Mouse (Mus musculus): ENCODE measurements at regions not wholly inside any gene's neighbourhood (a gene's known extent, or its start where the extent isn't known, plus 50 kb on each side); places are given as distances from the start of the nearest gene placed in this dataset.

GRCm38 (mm10) chr4:64723296-64723695, 400.7 kb upstream of the Pappa start:
- ATAC-seq: no peak
- H3K4me2 ChIP-seq: no peak overlapping the region
- no peak overlapping the region for H3K4me3 ChIP-seq
- no peaks in the 10 kb centered on the region for H3K9me3 ChIP-seq (replicated peaks)
- H3K27me3 ChIP-seq (replicated peaks): no peaks in the 10 kb centered on the region
- no peaks in the 10 kb centered on the region for H3K36me3 ChIP-seq
- 66% methylated on average over 3 of the region's 3 CpGs for WGBS (ENCODE audit: insufficient replicate concordance)
- no peak overlapping the region for H3K27ac ChIP-seq
- no peak overlapping the region for H3K9ac ChIP-seq
- no peaks in the 10 kb centered on the region for H3K4me1 ChIP-seq

DNA sequence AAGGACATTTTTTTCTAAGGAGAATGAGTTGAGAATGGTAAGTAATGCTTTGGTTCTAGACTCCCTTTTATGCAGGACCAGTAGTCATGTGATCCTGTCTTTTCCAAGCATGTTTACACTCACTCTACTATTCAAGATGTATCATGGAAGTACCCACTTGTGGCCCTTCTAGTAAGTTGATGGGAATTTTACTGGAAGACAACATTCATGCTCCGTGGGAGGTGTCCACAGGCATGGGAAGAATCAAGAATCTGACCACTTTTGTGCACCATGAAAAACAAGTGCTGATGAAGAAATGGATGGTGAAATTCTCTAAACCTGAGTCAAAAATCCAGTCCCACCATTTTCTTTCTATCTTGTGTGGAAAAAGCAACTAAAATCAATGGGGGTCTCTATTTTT, 399.1 kb upstream of the Pappa start:
- 32% methylated on average over 1 of the region's 1 CpGs for WGBS (ENCODE audit: insufficient replicate concordance)
- H3K27ac ChIP-seq: no peak overlapping the region
- no peaks in the 10 kb centered on the region for H3K4me1 ChIP-seq
- H3K4me3 ChIP-seq: no peak overlapping the region
- H3K9ac ChIP-seq: no peak overlapping the region
- H3K4me2 ChIP-seq: no peak overlapping the region
- no peaks in the 10 kb centered on the region for H3K27me3 ChIP-seq (replicated peaks)
- ATAC-seq: no peak
- no peaks in the 10 kb centered on the region for H3K9me3 ChIP-seq (replicated peaks)
- no peaks in the 10 kb centered on the region for H3K36me3 ChIP-seq

DNA sequence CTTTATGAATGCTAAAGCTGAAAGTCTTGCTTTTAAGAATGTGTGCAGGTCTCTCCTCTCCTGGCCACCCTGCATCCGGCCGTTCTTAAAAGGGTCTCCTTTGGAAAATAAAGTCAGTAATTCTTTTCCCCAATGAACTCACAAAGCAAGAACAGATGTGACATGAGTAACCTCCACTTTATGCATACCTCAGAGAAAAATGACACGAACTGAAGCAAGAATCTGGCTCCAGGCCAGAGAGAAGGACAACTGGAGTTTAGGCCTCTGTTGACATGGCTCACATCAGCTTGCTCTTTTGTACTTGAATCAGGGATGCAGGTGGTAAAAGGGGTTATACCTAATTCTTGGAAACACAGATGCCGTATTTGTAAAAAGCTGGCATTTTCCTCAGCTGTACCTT, 368.0 kb upstream of the Pappa start:
- ATAC-seq: no peak
- Histone ChIP-seq H3K9me3 (replicated peaks) (no peaks in the 10 kb centered on the region), H3K36me3 (no peaks in the 10 kb centered on the region), H3K4me1 (no peaks in the 10 kb centered on the region), H3K27me3 (replicated peaks) (no peaks in the 10 kb centered on the region), H3K4me2 (no peak overlapping the region), H3K9ac (no peak overlapping the region), H3K27ac (no peak overlapping the region), H3K4me3 (no peak overlapping the region)
- 76% methylated on average over 4 of the region's 4 CpGs for WGBS (ENCODE audit: insufficient replicate concordance)

DNA sequence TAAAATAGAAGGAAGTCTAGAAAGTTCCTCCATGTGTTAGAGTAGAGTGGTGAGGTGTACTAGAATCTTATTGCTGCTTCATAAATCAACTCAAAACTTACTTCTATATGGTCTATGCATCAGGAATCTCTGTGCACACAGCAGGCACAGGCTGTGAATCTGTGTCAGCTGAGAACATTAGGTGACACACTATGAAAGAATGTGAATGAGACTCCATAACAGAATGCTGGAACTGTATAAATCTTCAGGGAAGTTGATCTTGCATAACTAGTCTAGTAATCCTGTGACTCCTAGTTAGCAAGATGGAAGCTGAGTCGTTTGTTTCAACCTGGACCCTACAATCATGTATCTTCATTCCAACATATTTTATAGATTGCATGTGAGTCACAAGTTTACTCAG, 355.4 kb upstream of the Pappa start:
- no peak overlapping the region for H3K9ac ChIP-seq
- no peak overlapping the region for H3K27ac ChIP-seq
- no peak overlapping the region for H3K4me2 ChIP-seq
- H3K9me3 ChIP-seq (replicated peaks): no peaks in the 10 kb centered on the region
- no peak overlapping the region for H3K4me3 ChIP-seq
- no peak for ATAC-seq
- WGBS (ENCODE audit: insufficient replicate concordance): 53% methylated on average over 1 of the region's 1 CpGs
- no peaks in the 10 kb centered on the region for H3K4me1 ChIP-seq
- H3K36me3 ChIP-seq: no peaks in the 10 kb centered on the region
- H3K27me3 ChIP-seq (replicated peaks): no peaks in the 10 kb centered on the region

- Histone ChIP-seq H3K4me1 (no peaks in the 10 kb centered on the region), H3K9me3 (replicated peaks) (no peaks in the 10 kb centered on the region), H3K9ac (no peak overlapping the region), H3K36me3 (no peaks in the 10 kb centered on the region), H3K27me3 (replicated peaks) (no peaks in the 10 kb centered on the region), H3K4me2 (no peak overlapping the region), H3K27ac (no peak overlapping the region), H3K4me3 (no peak overlapping the region)
- ATAC-seq: no peak
- WGBS (ENCODE audit: insufficient replicate concordance): 68% methylated on average over 7 of the region's 7 CpGs
Measured at GRCm38 (mm10) chr4:64803886-64804285, 320.1 kb upstream of the Pappa start.

DNA sequence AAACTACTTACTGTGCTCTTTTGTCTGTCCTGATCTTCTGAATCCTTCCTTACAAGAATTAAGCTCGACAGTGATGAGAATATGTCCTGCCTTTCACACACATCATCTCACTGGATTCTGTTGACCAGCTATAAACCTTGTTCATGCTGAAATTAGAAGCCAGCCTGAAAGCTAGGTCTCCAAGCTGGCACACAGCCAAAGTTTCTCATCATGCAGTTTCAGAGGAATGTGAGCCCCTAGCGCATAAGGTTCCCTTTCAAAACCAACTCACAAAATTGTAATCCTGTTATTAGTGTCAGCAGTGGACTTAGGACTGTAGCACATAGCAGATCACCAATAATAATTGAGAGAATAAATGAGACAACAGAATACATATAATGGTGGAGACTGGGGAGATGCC, 319.0 kb upstream of the Pappa start:
- H3K9me3 ChIP-seq (replicated peaks): no peaks in the 10 kb centered on the region
- H3K4me1 ChIP-seq: no peaks in the 10 kb centered on the region
- no peak for ATAC-seq
- H3K9ac ChIP-seq: no peak overlapping the region
- 60% methylated on average over 2 of the region's 2 CpGs for WGBS (ENCODE audit: insufficient replicate concordance)
- H3K4me3 ChIP-seq: no peak overlapping the region
- H3K27ac ChIP-seq: no peak overlapping the region
- no peaks in the 10 kb centered on the region for H3K36me3 ChIP-seq
- H3K27me3 ChIP-seq (replicated peaks): no peaks in the 10 kb centered on the region
- H3K4me2 ChIP-seq: no peak overlapping the region

DNA sequence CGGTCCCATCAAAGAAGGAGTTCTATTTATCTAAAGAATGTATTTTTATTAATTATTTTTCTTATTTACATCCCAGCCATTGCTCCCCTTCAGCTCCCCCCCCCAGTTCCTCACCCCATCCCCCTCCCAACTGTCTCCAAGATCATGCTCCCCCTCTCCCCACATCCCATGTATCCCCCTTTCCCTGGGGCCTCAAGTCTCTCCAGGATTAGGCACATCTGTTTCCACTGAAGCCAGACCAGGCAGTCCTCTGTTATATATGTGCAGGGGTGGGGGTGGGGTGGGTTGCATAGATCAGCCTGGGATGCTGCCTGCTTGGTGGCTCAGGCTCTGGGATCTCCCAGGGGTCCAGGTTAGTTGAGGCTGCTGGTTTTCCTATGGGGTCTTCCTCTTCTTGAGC, 316.8 kb upstream of the Pappa start:
- H3K4me2 ChIP-seq: no peak overlapping the region
- no peak for ATAC-seq
- H3K4me3 ChIP-seq: no peak overlapping the region
- no peak overlapping the region for H3K27ac ChIP-seq
- H3K27me3 ChIP-seq (replicated peaks): no peaks in the 10 kb centered on the region
- H3K9me3 ChIP-seq (replicated peaks): no peaks in the 10 kb centered on the region
- no peaks in the 10 kb centered on the region for H3K36me3 ChIP-seq
- no peaks in the 10 kb centered on the region for H3K4me1 ChIP-seq
- H3K9ac ChIP-seq: no peak overlapping the region
- WGBS (ENCODE audit: insufficient replicate concordance): 61% methylated on average over 1 of the region's 1 CpGs

DNA sequence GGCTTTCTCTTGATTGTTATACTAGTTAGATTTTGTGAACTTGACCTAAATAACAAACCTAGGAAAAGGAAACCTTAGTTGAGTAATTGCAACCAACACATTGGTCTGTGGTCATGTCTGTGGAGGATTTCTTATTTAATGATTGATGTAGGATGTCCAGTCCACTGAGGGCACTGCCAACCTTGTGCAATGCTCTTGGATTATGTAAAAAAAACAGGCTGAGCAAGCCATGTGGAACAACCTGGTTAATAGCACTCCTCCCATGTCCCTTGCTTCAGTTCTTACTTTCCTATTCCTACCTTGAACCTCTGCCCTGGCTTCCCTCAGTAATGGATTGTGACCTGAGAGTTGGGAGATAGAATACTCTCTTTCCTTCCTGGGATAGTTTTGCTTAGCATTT, 312.0 kb upstream of the Pappa start:
- H3K27ac ChIP-seq: no peak overlapping the region
- ATAC-seq: no peak
- no peak overlapping the region for H3K4me2 ChIP-seq
- no peaks in the 10 kb centered on the region for H3K36me3 ChIP-seq
- H3K4me3 ChIP-seq: no peak overlapping the region
- H3K4me1 ChIP-seq: no peaks in the 10 kb centered on the region
- H3K27me3 ChIP-seq (replicated peaks): no peaks in the 10 kb centered on the region
- no peaks in the 10 kb centered on the region for H3K9me3 ChIP-seq (replicated peaks)
- H3K9ac ChIP-seq: no peak overlapping the region

DNA sequence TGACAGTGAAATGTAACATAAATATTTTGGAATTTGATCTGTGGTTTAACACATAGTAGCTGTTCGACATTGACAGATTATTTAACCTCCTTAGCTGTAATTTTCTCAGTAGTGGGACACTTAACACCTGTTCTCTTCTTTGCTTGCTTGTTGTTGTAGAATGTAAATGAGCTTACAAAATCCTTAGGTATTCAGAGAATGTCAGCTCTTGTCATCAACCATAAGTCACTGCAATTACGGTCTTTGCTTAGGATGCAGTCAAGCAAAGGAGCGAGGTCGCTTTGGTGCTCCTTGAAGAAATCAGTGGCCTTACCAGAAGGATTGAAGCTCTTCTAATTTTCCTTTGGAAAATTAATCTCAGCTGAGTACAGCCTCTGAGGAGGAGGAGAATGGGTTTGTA, 311.2 kb upstream of the Pappa start:
- H3K9ac ChIP-seq: no peak overlapping the region
- no peaks in the 10 kb centered on the region for H3K36me3 ChIP-seq
- no peak overlapping the region for H3K4me2 ChIP-seq
- no peaks in the 10 kb centered on the region for H3K27me3 ChIP-seq (replicated peaks)
- no peak overlapping the region for H3K27ac ChIP-seq
- H3K4me3 ChIP-seq: no peak overlapping the region
- 76% methylated on average over 4 of the region's 4 CpGs for WGBS (ENCODE audit: insufficient replicate concordance)
- no peaks in the 10 kb centered on the region for H3K9me3 ChIP-seq (replicated peaks)
- ATAC-seq: no peak
- no peaks in the 10 kb centered on the region for H3K4me1 ChIP-seq

- WGBS (ENCODE audit: insufficient replicate concordance): 35% methylated on average over 2 of the region's 2 CpGs
- no peak for ATAC-seq
- H3K4me1 ChIP-seq: no peaks in the 10 kb centered on the region
- H3K9ac ChIP-seq: no peak overlapping the region
- no peaks in the 10 kb centered on the region for H3K36me3 ChIP-seq
- no peaks in the 10 kb centered on the region for H3K27me3 ChIP-seq (replicated peaks)
- H3K9me3 ChIP-seq (replicated peaks): no peaks in the 10 kb centered on the region
- H3K27ac ChIP-seq: no peak overlapping the region
- no peak overlapping the region for H3K4me3 ChIP-seq
- H3K4me2 ChIP-seq: no peak overlapping the region
Measured at GRCm38 (mm10) chr4:64832882-64833281, 291.1 kb upstream of the Pappa start.

DNA sequence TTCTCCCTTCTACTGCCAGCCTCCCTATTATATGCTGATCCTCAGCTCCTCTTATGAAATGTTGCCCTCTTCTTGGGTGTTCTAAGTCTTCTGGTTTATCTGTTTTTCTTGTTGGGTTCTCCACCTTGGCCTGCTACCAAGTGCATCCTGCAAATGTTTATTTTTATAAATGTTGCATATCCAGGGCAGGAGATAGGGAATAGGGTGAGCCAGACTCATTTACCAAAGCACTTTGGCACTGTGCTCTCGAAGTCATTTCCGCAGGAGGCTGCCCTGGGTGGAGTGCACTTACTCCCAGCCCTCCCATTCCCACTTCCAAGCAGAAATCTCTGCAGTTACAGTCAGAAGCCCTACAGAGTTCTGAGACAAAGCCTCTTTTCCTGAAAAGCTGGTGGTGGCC, 249.5 kb upstream of the Pappa start:
- no peak overlapping the region for H3K9ac ChIP-seq
- 53% methylated on average over 2 of the region's 2 CpGs for WGBS (ENCODE audit: insufficient replicate concordance)
- H3K4me1 ChIP-seq: no peaks in the 10 kb centered on the region
- no peak overlapping the region for H3K27ac ChIP-seq
- no peak overlapping the region for H3K4me2 ChIP-seq
- H3K9me3 ChIP-seq (replicated peaks): no peaks in the 10 kb centered on the region
- no peaks in the 10 kb centered on the region for H3K27me3 ChIP-seq (replicated peaks)
- no peak overlapping the region for H3K4me3 ChIP-seq
- no peak for ATAC-seq
- no peaks in the 10 kb centered on the region for H3K36me3 ChIP-seq

- Histone ChIP-seq H3K4me1 (no peaks in the 10 kb centered on the region), H3K36me3 (no peaks in the 10 kb centered on the region), H3K9me3 (replicated peaks) (no peaks in the 10 kb centered on the region), H3K27me3 (replicated peaks) (no peaks in the 10 kb centered on the region), H3K4me2 (no peak overlapping the region), H3K27ac (no peak overlapping the region), H3K4me3 (no peak overlapping the region), H3K9ac (no peak overlapping the region)
- ATAC-seq: no peak
- WGBS (ENCODE audit: insufficient replicate concordance): 91% methylated on average over 1 of the region's 1 CpGs
Measured at GRCm38 (mm10) chr4:64876924-64877323, 247.1 kb upstream of the Pappa start.

- Histone ChIP-seq H3K4me2 (no peak overlapping the region), H3K9me3 (replicated peaks) (no peaks in the 10 kb centered on the region), H3K4me1 (no peaks in the 10 kb centered on the region), H3K36me3 (no peaks in the 10 kb centered on the region), H3K4me3 (no peak overlapping the region), H3K27me3 (replicated peaks) (no peaks in the 10 kb centered on the region), H3K9ac (no peak overlapping the region), H3K27ac (no peak overlapping the region)
- 79% methylated on average over 3 of the region's 3 CpGs for WGBS (ENCODE audit: insufficient replicate concordance)
- no peak for ATAC-seq
Measured at GRCm38 (mm10) chr4:64897935-64898334, 226.0 kb upstream of the Pappa start.

Measured in liver, embryonic 12.5 days (tissue).